Mouse (Mus musculus) cortical plate, adult 2 months (tissue): ENCODE measurements at regions not wholly inside any gene's neighbourhood (a gene's known extent, or its start where the extent isn't known, plus 50 kb on each side); places are given as distances from the start of the nearest gene placed in this dataset.

ENCODE experiments used
- CTCF ChIP-seq: fragments of 200-500 bp; IDR thresholded peaks from 2 replicates; pipeline ENCODE4 v1.5.1; 2011; ENCODE audit warnings: mild to moderate bottlenecking, control low read depth, low read length; ENCODE audit not compliant: insufficient read depth; ENCODE audit errors: extremely low read depth
- POLR2A ChIP-seq: fragments of 200-500 bp; IDR thresholded peaks from 2 replicates; pipeline ENCODE4 v1.6.1; 2011; ENCODE audit warnings: mild to moderate bottlenecking, low read length, control low read depth; ENCODE audit not compliant: insufficient read depth; ENCODE audit errors: extremely low read depth

GRCm38 (mm10) chr11:18709628-18710027, 309.2 kb downstream of the Meis1 start:
- TF ChIP-seq CTCF: no peak
- TF ChIP-seq POLR2A: no peak
